Mouse (Mus musculus): ENCODE results near the gene Med9. TPM values are rescaled to one million over a fixed set of nuclear protein-coding genes. Genes with fewer than 3 reads are reported as not detected.

Med9 gene
- polyA plus RNA-seq (2015; fragmentation: Nextera tagmentation; extraction: Ambion mirVana), result 19.4 and 22.1 TPM in 2 replicates

- Histone ChIP-seq H3K4me3 (ENCODE audit: low read depth, low read length) (peak within 1 kb of the TSS; percentile 64), H3K27me3 (replicated peaks; ENCODE audit: control insufficient read depth, insufficient read depth, low read length) (no peaks in the 10 kb centered on the region), H3K4me1 (replicated peaks; ENCODE audit: control insufficient read depth, insufficient read depth, low read length) (no peaks in the 10 kb centered on the region), H3K36me3 (ENCODE audit: control insufficient read depth, insufficient read depth) (no peaks in the 10 kb centered on the region; the same call in 1 of the 2 replicates), H3K27ac (ENCODE audit: low read depth, low read length) (peak within 1 kb of the TSS; percentile 15; the same call in 1 of the 2 replicates), H3K9me3 (ENCODE audit: control insufficient read depth) (no peaks in the 10 kb centered on the region), H3K9ac (ENCODE audit: low read depth, low read length) (peak within 1 kb of the TSS; percentile 78), H3K4me2 (replicated peaks; ENCODE audit: low read depth) (peak within 1 kb of the TSS; percentile 76)
- ATAC-seq, result peak; percentile 92
- TF ChIP-seq CTCF (IDR thresholded peaks at IDR 0.05; ENCODE audit: low read depth), result peak; percentile 20; the same call in 1 of the 2 replicates
- 1% methylated on average over 43 of the region's 43 CpGs for WGBS
Observed at GRCm38 (mm10) chr11:59947752-59948400, at the start of gene Med9. TSS of gene Med9 (plus strand) at chr11:59948206.

GRCm38 (mm10) chr11:59899711-59900685 is 48.0 kb upstream of the Med9 start:
- Histone ChIP-seq H3K9me3 (ENCODE audit: control insufficient read depth) (no peaks in the 10 kb centered on the region), H3K36me3 (ENCODE audit: control insufficient read depth, insufficient read depth) (no peaks in the 10 kb centered on the region), H3K4me3 (ENCODE audit: low read depth, low read length) (no peak overlapping the region), H3K4me2 (replicated peaks; ENCODE audit: low read depth) (no peak overlapping the region), H3K27me3 (replicated peaks; ENCODE audit: control insufficient read depth, insufficient read depth, low read length) (no peaks in the 10 kb centered on the region), H3K9ac (ENCODE audit: low read depth, low read length) (no peak overlapping the region), H3K4me1 (replicated peaks; ENCODE audit: control insufficient read depth, insufficient read depth, low read length) (no peaks in the 10 kb centered on the region), H3K27ac (ENCODE audit: low read depth, low read length) (no peak overlapping the region)
- no peak for ATAC-seq
- 65% methylated on average over 13 of the region's 13 CpGs for WGBS
- TF ChIP-seq CTCF (IDR thresholded peaks at IDR 0.05; ENCODE audit: low read depth), result no peak

- Histone ChIP-seq H3K27ac (ENCODE audit: low read depth, low read length) (no peak overlapping the region), H3K27me3 (replicated peaks; ENCODE audit: control insufficient read depth, insufficient read depth, low read length) (no peaks in the 10 kb centered on the region), H3K36me3 (ENCODE audit: control insufficient read depth, insufficient read depth) (no peaks in the 10 kb centered on the region), H3K9ac (ENCODE audit: low read depth, low read length) (no peak overlapping the region), H3K4me2 (replicated peaks; ENCODE audit: low read depth) (no peak overlapping the region), H3K4me1 (replicated peaks; ENCODE audit: control insufficient read depth, insufficient read depth, low read length) (no peaks in the 10 kb centered on the region), H3K4me3 (ENCODE audit: low read depth, low read length) (no peak overlapping the region), H3K9me3 (ENCODE audit: control insufficient read depth) (no peaks in the 10 kb centered on the region)
- ATAC-seq, result no peak
- WGBS, result 85% methylated on average over 1 of the region's 1 CpGs
- TF ChIP-seq CTCF (IDR thresholded peaks at IDR 0.05; ENCODE audit: low read depth), result no peak
Observed at GRCm38 (mm10) chr11:59900995-59901394, 47.0 kb upstream of the Med9 start.

- Histone ChIP-seq H3K9me3 (ENCODE audit: control insufficient read depth) (no peaks in the 10 kb centered on the region), H3K4me1 (replicated peaks; ENCODE audit: control insufficient read depth, insufficient read depth, low read length) (no peaks in the 10 kb centered on the region), H3K9ac (ENCODE audit: low read depth, low read length) (no peak overlapping the region), H3K27ac (ENCODE audit: low read depth, low read length) (peak overlapping the region; percentile 60), H3K4me3 (ENCODE audit: low read depth, low read length) (no peak overlapping the region), H3K36me3 (ENCODE audit: control insufficient read depth, insufficient read depth) (no peaks in the 10 kb centered on the region), H3K27me3 (replicated peaks; ENCODE audit: control insufficient read depth, insufficient read depth, low read length) (no peaks in the 10 kb centered on the region), H3K4me2 (replicated peaks; ENCODE audit: low read depth) (no peak overlapping the region)
- WGBS, result 40% methylated on average over 8 of the region's 8 CpGs
- no peak for TF ChIP-seq CTCF (IDR thresholded peaks at IDR 0.05; ENCODE audit: low read depth)
- ATAC-seq, result peak; percentile 66; the same call in 1 of the 2 replicates
Observed at GRCm38 (mm10) chr11:59902045-59902726, 45.8 kb upstream of the Med9 start.

GRCm38 (mm10) chr11:59906521-59907123 is 41.4 kb upstream of the Med9 start:
- Histone ChIP-seq H3K9ac (ENCODE audit: low read depth, low read length) (no peak overlapping the region), H3K36me3 (ENCODE audit: control insufficient read depth, insufficient read depth) (no peaks in the 10 kb centered on the region), H3K27ac (ENCODE audit: low read depth, low read length) (no peak overlapping the region), H3K4me2 (replicated peaks; ENCODE audit: low read depth) (no peak overlapping the region), H3K4me3 (ENCODE audit: low read depth, low read length) (no peak overlapping the region), H3K9me3 (ENCODE audit: control insufficient read depth) (no peaks in the 10 kb centered on the region), H3K4me1 (replicated peaks; ENCODE audit: control insufficient read depth, insufficient read depth, low read length) (0 out of 2 replicates have a peak, but pooled peaks cover 3% of the 10 kb centered on the region), H3K27me3 (replicated peaks; ENCODE audit: control insufficient read depth, insufficient read depth, low read length) (no peaks in the 10 kb centered on the region)
- WGBS, result 93% methylated on average over 6 of the region's 6 CpGs
- no peak for TF ChIP-seq CTCF (IDR thresholded peaks at IDR 0.05; ENCODE audit: low read depth)
- no peak for ATAC-seq
